Mouse (Mus musculus) E14TG2a.4 (cell line): ENCODE results near the gene Sf3a3.

Source experiments
- CTCF ChIP-seq: conservative IDR thresholded peaks from 2 replicates; pipeline ENCODE4 v1.5.1; 2014; ENCODE audit warnings: low read length
- NANOG ChIP-seq: IDR thresholded peaks from 2 replicates; pipeline ENCODE4 v1.6.1; 2014; ENCODE audit warnings: borderline replicate concordance, low read length, mixed read lengths
- POU5F1 ChIP-seq: IDR thresholded peaks from 2 replicates; pipeline ENCODE4 v1.6.1; 2014; ENCODE audit warnings: low read length, borderline replicate concordance

DNA sequence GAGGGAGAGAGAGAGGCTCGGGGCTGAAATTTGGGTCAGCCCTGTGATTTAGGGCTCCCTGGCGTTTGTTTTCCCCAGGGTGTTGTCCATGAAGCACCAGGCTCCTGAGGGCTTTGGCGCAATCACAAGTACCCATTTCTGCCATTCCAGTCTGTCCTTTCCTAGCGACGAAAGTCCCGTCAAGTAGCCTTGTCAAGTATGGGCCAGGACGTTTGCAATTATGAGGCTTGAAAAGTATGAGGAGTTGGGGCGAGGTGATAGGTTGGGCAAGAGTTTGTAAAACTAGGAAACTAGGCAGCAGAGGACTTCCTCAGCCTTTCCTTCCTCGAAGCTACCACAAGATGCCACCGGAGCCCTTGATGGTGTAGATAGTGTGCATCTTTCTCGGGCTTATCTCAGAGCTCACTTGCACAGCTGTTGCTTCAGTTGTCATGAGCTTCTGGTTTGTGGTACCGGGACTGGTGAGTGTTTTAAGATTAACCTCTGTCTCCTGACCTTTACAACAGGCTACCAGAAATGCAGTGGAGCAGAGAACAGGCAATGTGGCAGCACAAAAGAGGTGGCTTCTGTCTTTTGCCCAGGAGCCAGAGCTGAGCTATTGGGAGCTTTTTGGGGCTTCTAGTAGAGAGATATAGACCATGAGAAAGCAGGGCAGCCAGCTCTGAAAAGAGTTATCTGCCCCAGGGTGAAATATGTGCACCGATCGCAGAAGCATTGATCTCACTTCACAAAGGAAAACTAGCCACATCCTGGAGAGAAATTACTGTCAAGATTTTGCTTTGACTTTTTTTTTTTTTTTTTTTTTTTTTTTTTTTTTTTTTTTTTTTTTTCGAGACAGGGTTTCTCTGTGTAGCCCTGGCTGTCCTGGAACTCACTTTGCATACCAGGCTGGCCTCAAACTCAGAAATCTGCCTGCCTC, 38.0 kb downstream of the Sf3a3 start:
- TF ChIP-seq POU5F1 = no peak
- no peak for TF ChIP-seq CTCF
- no peak for TF ChIP-seq NANOG
